Mouse (Mus musculus) ES-E14 (cell line): ENCODE results near the gene Cpxm2.

ENCODE experiments used
- MAFK ChIP-seq: IDR thresholded peaks from 2 replicates; pipeline ENCODE4 v1.6.1; 2014; ENCODE audit warnings: mild to moderate bottlenecking, low read depth, low read length, inconsistent platforms; ENCODE audit not compliant: insufficient read depth
- ZC3H11A ChIP-seq: IDR thresholded peaks from 2 replicates; pipeline ENCODE4 v1.6.1; 2012; ENCODE audit warnings: low read depth, mild to moderate bottlenecking, inconsistent platforms, low read length, borderline replicate concordance

DNA sequence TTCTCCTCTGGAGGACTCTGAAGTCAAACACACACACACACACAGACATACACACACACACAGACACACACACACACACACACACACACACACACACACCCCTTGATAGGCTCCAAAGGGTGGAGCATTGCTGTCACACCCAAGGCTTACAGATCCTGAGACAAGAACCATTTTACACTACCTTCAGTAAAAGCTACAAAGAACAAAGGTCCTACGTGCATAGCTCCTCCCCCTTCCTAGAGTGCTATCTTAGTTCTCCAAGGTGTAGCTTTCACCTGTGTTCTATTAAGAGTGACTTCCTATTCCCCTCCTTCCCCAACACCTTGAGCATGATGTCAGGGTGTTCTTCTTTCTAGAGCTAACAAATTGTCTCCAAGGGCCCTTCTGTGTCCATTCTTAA lies 78.7 kb downstream of the Cpxm2 start:
- TF ChIP-seq MAFK (no peak), ZC3H11A (no peak)
